Mouse (Mus musculus): Measurements from ENCODE around the gene Rnf182. TPM values are rescaled to one million over a fixed set of nuclear protein-coding genes. Genes with fewer than 3 reads are reported as not detected.

Rnf182 gene
- total RNA-seq, 2 experiments from 2014 or later = not detected

DNA sequence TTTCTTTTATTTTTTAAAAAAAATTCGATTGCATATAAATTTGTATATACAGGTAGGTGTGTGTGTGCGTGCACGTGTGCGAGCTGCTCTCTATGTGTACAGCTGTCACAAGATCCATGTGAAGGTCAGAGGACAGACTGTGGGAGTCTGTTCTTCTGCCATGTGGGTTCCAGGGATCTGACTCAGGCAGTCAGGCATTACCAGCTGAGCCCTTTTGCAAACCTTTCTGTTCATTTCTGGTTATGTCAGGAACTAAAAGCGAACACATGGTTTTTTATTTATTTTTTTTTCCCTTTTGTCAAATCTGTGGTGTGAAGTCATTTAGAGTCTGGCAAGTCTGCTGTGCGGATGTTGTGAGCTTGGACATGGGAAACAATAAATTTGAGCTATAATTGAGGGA lies 6.7 kb upstream of the Rnf182 start:
- ATAC-seq (ENCODE audit: poor library complexity, severe bottlenecking) = no peak

DNA sequence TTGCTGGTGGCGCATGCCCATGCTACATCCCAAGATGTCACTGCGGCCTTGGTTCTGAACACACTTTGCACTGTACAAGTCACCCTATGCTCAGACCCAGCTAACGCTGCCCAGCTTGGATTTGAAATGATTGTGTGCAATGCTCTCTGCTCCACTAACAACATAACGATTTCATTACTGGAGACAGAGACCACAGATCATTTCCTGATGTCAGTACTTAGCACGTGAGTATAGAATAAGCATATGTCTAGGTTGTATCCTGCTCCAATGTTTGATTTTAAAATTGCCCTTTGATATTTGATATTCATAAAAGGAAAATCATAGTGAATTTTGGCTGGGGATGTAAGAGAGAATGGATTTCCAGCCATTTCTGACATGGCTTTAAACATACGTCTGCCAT lies 3.5 kb upstream of the Rnf182 start:
- ATAC-seq (ENCODE audit: poor library complexity, severe bottlenecking) = no peak

DNA sequence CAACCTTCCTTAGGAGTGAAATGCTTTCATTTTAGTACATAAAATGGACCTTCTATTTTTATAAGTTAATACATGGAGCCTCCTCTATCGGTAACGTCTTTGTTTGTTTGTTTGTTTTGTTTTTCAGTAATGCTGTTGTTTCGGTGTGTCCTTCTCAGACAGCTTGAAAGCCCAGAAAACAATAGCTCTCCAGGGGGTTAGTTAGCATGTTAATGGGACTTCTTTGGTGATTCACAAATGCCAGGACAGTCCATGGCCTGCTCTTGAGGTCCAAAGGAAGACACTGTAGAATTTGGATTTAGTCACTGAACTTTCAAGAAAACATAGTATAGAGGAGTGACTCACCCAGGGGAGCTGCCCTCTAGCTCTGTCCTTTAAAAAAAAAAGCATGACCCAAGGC lies 843 bp upstream of the Rnf182 start:
- no peak for ATAC-seq (ENCODE audit: poor library complexity, severe bottlenecking)

DNA sequence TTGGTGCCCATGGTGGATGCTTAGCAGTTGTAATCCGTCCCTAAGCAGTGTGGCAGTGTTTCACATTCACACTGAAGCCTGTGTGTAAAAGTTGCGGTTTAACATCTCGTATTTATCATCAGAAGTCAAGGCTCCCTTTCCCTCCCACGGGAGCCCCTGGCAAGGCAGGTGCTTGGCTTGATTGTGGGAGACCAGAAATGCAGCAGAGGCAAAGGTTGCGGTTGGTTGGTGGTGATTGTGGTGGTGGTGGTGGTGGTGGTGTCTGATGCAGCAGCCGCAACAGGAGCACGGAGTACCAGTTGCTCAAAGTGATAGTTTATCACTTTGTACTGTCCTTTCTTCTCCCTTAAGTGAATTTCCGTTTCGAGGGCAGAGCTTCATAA lies 325 bp upstream of the Rnf182 start:
- ATAC-seq (ENCODE audit: poor library complexity, severe bottlenecking) = no peak

DNA sequence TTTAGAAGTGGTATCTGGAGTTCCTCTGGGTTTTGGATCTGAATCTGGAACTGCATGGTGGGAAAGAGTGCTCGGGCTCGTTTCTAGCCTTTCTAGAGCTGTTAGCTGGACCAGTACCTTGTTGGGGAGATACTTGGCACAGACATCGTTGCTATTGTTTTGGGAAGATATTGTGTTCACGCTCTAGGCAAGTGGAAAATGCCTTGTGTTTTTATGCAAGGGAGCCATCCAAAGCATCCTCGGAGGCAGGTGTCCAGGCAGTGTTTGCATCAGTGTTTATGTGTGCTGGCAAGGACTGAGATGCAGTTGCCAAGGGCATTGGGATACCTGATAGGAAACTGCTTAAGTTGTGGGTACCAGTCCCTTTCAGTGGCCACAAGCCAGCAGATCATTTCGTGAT lies 1.0 kb downstream of the Rnf182 start:
- ATAC-seq (ENCODE audit: poor library complexity, severe bottlenecking) = no peak

DNA sequence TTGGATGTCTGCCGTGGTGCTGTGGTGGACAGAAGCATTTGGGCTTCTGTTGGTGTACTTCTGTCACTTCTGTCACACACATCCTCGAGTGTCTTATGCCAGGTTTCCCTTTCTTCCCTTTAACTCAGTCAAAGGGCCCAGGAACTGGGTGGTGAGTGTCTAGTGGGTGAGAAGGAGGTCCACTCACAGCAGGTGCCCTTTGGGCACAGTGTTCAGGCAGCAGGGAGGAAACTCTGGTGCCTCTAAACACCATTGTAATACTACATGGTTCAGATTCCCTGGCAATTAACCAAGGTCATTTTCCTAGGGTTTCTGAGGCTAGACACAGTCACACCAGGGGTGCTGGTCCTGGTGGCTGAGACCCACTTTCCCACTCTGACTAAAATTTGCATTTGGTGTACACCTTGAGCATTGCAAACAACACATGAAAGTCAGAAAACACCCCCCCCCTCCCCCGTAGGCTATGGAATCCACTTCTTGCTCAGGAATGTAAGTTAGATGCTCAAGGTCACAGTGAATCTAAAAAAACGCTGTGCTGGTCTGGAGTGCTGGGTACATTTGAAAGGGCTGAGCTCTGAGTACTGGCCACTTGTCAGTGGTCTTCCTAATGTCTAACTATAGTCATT lies 4.2 kb downstream of the Rnf182 start:
- no peak for ATAC-seq (ENCODE audit: poor library complexity, severe bottlenecking)

DNA sequence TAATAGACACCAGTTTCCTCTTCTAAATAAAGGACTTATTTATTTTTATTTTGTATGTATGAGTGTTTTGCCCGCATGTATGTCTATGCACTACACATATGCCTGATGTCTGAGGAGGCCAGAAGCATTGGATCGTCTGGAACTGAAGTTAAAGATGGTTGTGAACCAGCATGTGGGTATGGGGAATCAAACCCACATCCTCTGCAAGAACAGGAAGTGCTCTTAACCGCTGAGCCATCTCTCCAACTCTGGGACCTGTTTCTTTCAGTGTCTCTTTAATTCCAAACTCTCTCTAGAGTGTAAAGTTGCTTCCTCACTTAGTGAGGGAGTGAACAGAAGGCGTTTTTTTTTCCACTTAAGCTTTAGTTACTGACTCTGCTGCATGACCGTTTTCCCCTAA lies 12.4 kb downstream of the Rnf182 start:
- no peak for ATAC-seq (ENCODE audit: poor library complexity, severe bottlenecking)

DNA sequence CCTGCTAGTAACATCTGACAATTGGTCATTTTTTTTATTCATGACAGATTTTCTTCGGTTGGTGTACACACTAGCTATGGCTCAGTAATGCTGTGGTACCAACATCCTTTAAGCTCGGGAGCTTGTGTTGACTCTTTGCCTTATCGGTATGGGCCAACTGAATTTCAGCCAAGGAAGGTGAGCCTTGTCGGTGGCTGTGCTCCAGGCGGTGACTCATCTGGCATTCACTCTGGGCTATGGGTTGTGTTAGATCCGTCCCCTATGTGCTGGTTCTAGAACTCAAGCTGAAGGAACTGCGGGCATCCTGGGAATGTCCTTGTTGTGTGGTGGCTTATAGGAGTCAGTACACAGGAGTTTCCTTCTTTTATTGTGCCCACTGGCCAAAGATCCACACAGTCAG lies 14.3 kb downstream of the Rnf182 start:
- no peak for ATAC-seq (ENCODE audit: poor library complexity, severe bottlenecking)

DNA sequence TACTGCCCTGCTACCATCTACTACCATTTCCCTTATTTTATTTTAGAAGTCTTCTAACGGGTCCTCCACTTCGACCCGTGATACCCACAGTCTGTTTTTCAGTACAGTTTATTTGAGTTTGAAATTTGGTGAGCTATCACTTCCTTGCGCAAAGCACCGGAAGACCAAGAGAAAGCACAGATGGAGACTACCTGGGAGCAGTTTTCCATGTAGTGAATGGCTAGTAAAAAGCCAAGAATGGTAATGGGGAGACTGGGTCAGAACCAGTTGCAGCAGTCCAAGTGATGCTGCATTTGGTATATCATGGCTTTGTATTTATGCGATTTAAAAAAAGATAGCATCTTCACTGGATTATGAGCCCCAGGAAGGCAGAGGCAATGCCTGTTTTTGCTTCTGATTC lies 15.8 kb downstream of the Rnf182 start:
- no peak for ATAC-seq (ENCODE audit: poor library complexity, severe bottlenecking)

DNA sequence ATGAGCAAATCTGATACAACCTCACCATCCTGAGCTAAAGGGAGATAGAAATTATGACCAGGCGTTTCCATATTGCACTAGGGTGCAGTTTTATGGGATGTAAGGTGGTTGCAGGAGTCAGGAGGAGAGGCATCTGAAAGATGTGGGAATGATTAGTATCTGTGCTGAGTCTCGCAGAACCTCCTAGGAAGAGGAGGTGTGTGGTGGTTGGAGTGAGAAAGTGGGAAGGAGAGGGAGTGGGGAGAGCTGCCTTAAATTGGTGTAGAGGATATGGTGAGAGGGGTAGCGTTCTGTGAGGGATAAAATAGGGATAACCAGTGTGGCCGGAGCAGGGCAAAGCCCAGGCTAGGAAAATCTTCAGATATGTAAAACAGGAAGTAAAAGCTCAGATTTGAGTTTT lies 17.5 kb downstream of the Rnf182 start:
- ATAC-seq (ENCODE audit: poor library complexity, severe bottlenecking) = no peak

DNA sequence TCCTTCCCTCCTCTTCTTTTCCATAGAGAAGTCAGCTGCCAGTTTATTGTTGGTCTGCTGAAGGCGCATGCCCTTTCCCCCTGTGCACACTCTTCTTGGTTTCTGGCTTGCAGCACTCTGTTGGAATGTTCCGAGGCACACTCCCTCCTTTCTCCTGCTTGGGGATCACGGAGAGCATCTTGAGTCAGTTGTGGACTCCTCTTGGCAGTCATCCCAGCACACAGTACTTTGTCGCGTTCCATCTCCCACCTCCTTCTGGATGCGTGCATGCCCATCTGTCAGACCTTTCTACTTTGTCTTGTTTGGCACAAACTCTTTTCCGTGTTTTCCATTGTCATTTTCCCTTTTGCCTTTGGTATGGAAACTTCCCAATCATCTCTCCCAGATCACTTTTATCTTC lies 22.2 kb downstream of the Rnf182 start:
- no peak for ATAC-seq (ENCODE audit: poor library complexity, severe bottlenecking)

DNA sequence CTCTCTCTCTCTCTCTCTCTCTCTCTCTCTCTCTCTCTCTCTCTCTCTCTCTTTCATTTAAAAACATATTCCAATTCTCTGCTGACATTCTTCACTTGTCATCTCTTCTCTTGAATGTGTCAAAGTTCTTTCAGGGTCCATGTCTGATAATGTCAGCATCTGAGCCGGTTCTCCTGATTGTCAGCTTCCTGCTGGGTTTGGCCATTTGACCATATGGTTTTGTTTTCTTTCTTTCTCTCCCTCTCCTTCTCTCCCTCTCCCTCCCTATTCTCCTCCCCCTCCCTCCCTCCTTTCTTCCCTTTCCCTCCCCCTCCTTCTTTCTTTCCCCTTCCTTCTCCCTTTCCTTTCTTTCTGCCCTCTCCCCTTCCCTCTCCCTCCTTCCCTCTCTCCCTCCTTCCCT lies 29.5 kb downstream of the Rnf182 start:
- ATAC-seq (ENCODE audit: poor library complexity, severe bottlenecking) = no peak

DNA sequence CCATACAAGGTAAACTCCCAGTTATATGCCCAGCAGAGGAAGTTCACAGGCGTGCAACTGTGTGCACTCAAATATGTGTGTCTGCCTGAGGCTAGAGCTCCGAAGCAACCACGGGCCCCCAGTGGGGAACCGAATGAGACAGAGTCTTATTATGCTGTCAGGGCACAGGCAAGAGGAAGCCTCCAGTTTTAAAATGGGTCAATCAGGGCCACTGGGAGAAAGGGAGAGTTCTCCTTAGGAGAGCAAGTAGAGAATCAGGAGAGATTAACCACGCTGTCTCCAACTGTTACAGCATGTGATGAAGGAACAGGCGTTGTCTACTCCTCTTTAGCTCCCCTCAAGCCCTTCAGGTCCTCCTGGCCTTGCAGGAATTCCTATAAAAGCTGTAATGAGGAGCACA lies 33.0 kb downstream of the Rnf182 start:
- no peak for ATAC-seq (ENCODE audit: poor library complexity, severe bottlenecking)

DNA sequence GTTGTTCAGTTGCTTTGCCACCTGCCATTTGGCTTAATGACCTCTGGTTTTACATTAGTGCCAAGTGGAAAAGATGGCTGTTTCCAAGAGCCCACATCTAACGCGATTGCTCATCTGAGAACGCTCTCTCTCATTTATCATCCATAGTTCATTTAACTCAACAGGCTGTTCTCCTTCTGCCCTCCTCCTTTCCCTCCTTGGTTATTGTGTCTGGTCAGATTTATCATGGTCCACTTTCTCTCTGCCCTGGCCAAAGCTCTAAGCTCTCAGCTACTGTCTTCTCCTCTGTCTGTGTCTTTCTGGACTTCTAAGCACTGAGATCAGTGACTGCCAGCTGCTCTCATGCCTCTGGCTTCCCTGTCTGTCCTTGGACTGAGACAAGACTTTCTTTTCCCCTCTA lies 35.8 kb downstream of the Rnf182 start:
- no peak for ATAC-seq (ENCODE audit: poor library complexity, severe bottlenecking)

DNA sequence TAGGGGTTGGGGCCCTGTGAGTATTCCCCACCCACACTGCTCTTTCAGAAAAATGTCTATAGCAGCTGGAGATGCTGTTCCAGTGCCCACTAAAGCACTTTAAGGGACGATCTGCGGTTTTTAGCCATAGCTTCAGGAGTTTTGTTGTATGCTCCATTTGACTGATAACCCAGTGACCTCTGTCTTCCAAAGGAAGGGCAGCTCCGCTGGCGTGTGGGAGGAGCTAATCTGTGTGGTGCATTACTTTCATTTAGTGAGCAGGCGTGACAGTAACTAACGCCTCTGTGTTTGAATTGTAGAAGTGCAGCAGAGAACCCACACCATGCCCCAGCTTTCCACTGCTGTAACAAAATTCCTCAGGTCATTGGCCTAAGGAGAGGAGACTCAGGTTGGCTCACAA lies 38.6 kb downstream of the Rnf182 start:
- no peak for ATAC-seq (ENCODE audit: poor library complexity, severe bottlenecking)

DNA sequence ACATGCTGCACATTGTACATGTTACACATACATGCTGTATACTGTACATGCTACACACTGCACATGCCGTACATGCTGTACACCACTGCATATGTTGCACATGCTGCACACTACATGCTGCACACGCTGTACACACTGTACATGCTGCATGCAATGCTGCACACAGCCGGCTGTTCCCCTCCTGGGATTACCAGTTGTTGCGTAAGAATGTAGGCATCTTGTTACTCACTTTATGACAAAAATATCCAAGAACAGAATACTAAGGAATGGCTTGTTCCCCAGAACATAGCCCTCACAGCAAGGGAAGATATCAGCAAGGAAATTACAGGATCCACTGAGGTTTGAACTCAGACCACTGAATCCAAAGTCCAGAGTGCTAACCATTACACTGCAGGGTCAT lies 47.7 kb downstream of the Rnf182 start:
- ATAC-seq (ENCODE audit: poor library complexity, severe bottlenecking) = no peak

DNA sequence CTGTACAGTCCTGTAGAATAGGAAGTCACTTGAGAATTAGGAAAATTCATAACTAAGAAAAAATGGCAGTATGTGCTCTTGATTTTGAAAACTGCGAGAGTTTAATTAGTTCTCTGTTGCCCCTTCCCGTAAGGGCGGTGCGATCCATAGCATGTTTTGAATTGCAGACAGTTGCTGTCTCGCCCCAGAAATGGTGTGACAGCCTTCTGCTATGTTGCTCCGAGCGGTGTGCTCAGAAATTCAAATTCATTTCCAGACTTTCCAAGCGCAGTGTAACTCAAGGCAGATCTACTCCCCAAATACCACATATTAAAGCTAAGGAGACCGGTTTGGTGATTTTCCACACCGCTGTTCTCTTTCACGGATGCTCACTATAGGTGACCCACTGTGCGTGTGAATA lies 50.6 kb downstream of the Rnf182 start:
- no peak for ATAC-seq (ENCODE audit: poor library complexity, severe bottlenecking)

DNA sequence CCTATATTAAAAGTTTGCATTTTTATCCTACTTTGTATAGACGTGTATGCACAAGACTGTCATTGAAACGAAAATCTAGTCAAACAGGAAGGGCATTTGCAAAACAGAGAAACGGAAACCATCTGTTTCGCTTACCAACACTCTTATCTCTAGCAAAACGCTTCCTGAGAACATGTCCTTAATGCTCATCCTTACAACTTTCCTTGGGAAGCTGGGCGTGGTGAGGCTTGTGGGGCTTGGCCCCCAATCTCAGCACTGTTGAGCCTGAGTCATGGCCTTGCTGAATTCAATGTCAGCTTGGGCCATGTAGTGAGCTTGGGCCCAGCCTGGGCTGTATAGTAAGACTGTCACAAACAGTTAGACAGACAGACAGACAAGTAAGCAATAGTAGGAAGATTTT lies 51.4 kb downstream of the Rnf182 start:
- ATAC-seq (ENCODE audit: poor library complexity, severe bottlenecking) = no peak

DNA sequence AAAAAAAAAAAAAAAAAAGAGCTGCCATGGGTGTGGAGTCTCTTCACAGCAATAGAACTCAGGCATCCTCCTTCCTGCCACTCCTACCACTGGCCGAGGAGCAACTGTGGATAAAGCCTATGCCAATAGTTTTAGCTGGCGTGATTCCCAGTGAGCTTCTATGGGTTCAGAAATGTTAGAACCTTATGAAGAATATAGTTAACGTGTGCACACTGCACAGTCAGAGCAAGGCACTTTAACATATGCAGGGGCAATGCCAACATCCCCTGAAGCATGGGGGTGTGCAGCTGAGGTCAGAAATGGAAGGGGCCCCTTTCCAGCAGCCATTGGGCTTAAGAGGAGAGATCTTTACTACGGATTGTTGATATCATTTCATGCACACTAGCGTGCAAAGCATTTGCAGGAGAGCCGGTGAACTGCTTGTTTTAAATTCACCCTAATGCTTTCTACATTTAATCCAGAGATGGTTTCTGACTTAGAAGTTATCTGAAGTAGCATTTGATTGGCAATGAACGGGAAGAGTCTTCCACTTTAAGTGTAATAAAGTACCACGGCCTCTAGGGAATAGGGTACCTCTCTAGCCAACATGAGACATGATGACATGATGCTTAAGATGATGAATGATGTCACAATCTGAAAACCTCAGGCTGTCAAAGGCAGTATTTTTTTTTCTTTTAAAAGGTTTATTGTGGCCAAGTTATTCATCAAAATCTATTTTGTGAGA lies 61.8 kb downstream of the Rnf182 start:
- no peak for ATAC-seq (ENCODE audit: poor library complexity, severe bottlenecking)

DNA sequence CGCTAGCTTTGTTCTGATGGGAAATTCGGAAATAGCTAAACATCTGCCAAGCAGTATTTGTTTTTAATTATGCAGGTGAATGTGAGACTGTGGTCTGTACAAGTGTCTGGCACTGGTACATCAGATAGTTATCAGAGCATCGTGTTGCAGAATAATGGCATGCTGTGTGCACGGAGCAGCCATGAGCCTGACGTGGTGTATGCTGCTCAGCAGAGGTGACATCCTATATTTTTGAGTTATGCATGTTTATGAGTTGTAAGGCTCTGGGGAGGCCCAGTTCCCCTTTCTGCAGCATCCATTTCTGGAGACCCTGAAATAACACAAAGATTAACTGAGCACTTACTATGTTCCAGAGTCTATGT lies 62.4 kb downstream of the Rnf182 start:
- ATAC-seq (ENCODE audit: poor library complexity, severe bottlenecking) = no peak

DNA sequence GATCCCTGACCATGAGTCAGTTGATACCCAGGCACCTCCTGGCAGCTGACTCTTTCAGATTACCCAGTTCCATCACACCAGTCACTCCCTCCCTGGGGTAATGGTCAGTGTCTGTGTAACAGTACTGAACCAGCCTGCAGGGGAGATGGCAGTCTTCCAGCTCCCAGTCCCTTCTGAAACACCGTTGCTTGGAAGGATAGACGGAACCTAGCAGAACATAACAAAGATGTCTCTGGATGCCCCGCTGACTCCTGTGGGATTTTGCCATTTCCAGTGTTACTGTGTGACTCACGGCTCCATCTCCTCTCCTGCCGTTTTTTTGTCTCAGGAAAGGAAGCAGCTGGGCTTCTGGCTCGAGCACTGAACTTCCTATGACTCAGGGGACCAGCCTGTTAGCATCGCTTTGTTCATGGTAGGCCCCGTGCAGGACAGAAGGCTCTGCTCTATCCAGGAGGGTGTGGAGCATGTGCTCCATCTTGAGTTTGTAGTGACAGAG lies 69.0 kb downstream of the Rnf182 start:
- ATAC-seq (ENCODE audit: poor library complexity, severe bottlenecking) = no peak

DNA sequence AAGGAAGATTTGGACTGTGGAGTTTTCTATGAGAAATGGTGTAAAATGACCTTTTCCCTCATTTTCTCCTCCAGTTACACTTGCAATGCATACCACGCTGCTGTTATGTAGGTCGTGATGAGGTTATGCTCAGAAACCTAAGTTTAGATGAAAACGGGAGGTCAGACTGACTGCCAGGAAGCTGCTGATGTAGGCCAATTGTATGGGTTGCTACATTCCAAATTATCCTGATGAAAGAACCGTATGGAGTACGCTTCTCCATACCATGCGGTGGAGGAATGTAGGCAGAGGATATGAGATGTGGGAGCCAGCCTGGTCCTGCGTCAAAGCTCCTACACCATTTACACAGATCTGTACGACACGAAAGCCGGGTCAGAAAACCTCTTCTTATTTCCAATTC lies 72.6 kb downstream of the Rnf182 start:
- no peak for ATAC-seq (ENCODE audit: poor library complexity, severe bottlenecking)

DNA sequence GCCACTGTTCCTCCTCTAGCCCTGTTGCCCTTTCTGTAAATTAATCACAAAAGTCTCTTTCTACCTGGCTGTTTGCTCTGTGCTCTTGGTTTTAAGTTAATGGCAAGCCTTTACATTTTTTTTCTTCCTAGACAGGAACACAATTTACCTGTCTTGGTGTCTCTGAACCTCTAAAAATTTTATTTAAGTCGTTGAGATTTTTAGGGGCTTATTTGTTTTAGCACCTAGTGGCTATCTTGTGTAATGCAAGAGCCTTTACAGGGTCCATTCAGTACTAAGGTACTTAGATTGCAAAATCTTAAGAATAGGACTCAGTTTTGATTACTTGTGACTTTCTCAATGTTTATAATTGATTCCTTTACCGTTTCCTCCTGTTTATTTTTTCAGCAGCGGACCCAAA lies 76.2 kb downstream of the Rnf182 start:
- ATAC-seq (ENCODE audit: poor library complexity, severe bottlenecking) = no peak
